Mouse (Mus musculus) CH12.LX (cell line): ENCODE measurements around the gene Proser3. TPM values are rescaled to one million over a fixed set of nuclear protein-coding genes. Genes with fewer than 3 reads are reported as not detected.

Source experiments
- DNase-seq: peaks from one replicate; pipeline ENCODE4 v3.0.0-alpha.2; 2013; ENCODE audit errors: extremely low read depth
- H3K27ac ChIP-seq: 2 replicates; pipeline ENCODE4 v1.5.1; 2012; ENCODE audit warnings: low read depth, mild to moderate bottlenecking, control low read depth, moderate library complexity; ENCODE audit not compliant: insufficient read depth
- H3K27me3 ChIP-seq: replicated peaks from 2 replicates; pipeline ENCODE3; 2012; ENCODE audit warnings: inconsistent platforms
- H3K36me3 ChIP-seq, 2 experiments: replicated peaks in 1 of 2; 2 replicates each; pipeline versions ENCODE3 to v1.6.1; 2012; ENCODE audit warnings: inconsistent platforms in 1 of 2, low read length in 1 of 2, mild to moderate bottlenecking in 1 of 2, mixed read lengths in 1 of 2, moderate library complexity in 1 of 2; ENCODE audit not compliant: control insufficient read depth in 1 of 2, insufficient read depth in 1 of 2
- H3K4me1 ChIP-seq, 2 experiments: 2 replicates each; pipeline ENCODE4 v1.6.1; 2012; ENCODE audit warnings: inconsistent platforms in 1 of 2, moderate library complexity in 1 of 2; ENCODE audit not compliant: insufficient read depth in 2 of 2, control insufficient read depth in 1 of 2
- H3K4me2 ChIP-seq: 2 replicates; pipeline ENCODE4 v1.6.1; 2012; ENCODE audit warnings: low read depth, mild to moderate bottlenecking, control low read depth; ENCODE audit not compliant: poor library complexity, insufficient read depth, severe bottlenecking
- H3K4me3 ChIP-seq, 3 experiments: fragments of 150-350 bp in 1 of 3; sonication (generic) in 1 of 3; replicated peaks in 1 of 3; 2 replicates each; pipeline versions ENCODE3 to v1.5.1; 2011 to 2012; ENCODE audit warnings: low read depth in 2 of 3, low read length in 2 of 3, mild to moderate bottlenecking in 2 of 3, moderate library complexity in 2 of 3, control low read depth in 1 of 3, improper control_type of control experiment in 1 of 3, inconsistent platforms in 1 of 3, mixed read lengths in 1 of 3; ENCODE audit not compliant: poor library complexity in 1 of 3
- H3K79me2 ChIP-seq: replicated peaks from 2 replicates; pipeline ENCODE4 v1.6.1; 2012; ENCODE audit warnings: mild to moderate bottlenecking, moderate library complexity; ENCODE audit not compliant: control insufficient read depth, poor library complexity, insufficient read depth, severe bottlenecking; ENCODE audit errors: extremely low read depth
- H3K9ac ChIP-seq: 2 replicates; pipeline ENCODE4 v1.6.1; 2012; ENCODE audit warnings: low read depth, mild to moderate bottlenecking, control low read depth, moderate library complexity; ENCODE audit not compliant: insufficient read depth
- H3K9me3 ChIP-seq: replicated peaks from 2 replicates; pipeline ENCODE3; 2012; ENCODE audit warnings: low read length, inconsistent platforms, mixed read lengths
- BHLHE40 ChIP-seq: IDR thresholded peaks from 2 replicates; pipeline ENCODE4 v1.6.1; 2011; ENCODE audit warnings: mild to moderate bottlenecking, low read depth, low read length, improper control_type of control experiment
- CHD2 ChIP-seq: IDR thresholded peaks from 2 replicates; pipeline ENCODE4 v1.6.1; 2011; ENCODE audit warnings: low read length, improper control_type of control experiment
- EP300 ChIP-seq: IDR thresholded peaks from 2 replicates; pipeline ENCODE4 v1.6.1; 2011; ENCODE audit warnings: low read length, improper control_type of control experiment
- GABPA ChIP-seq: IDR thresholded peaks from 2 replicates; pipeline ENCODE4 v1.6.1; 2012; ENCODE audit warnings: low read depth, low read length, improper control_type of control experiment, inconsistent platforms; ENCODE audit not compliant: insufficient replicate concordance
- IRF4 ChIP-seq: IDR thresholded peaks from 2 replicates; pipeline ENCODE4 v1.6.1; 2014; ENCODE audit warnings: low read depth, mild to moderate bottlenecking, inconsistent platforms, low read length, improper control_type of control experiment
- JUN ChIP-seq: IDR thresholded peaks from 2 replicates; pipeline ENCODE4 v1.6.1; 2011; ENCODE audit warnings: low read depth, mild to moderate bottlenecking, low read length, improper control_type of control experiment, moderate library complexity; ENCODE audit not compliant: insufficient read depth
- JUND ChIP-seq: conservative IDR thresholded peaks from 2 replicates; pipeline ENCODE4 v1.6.1; 2011; ENCODE audit warnings: low read depth, low read length, improper control_type of control experiment
- KAT2A ChIP-seq: IDR thresholded peaks from 2 replicates; pipeline ENCODE4 v1.6.1; 2012; ENCODE audit warnings: low read length, improper control_type of control experiment, inconsistent platforms; ENCODE audit not compliant: insufficient replicate concordance
- MAFK ChIP-seq: IDR thresholded peaks from 2 replicates; pipeline ENCODE4 v1.6.1; 2011; ENCODE audit warnings: low read length, improper control_type of control experiment; ENCODE audit not compliant: insufficient replicate concordance
- MAX ChIP-seq: IDR thresholded peaks from 2 replicates; pipeline ENCODE4 v1.6.1; 2011; ENCODE audit warnings: low read length, improper control_type of control experiment
- MEF2A ChIP-seq: IDR thresholded peaks from 2 replicates; pipeline ENCODE4 v1.6.1; 2014; ENCODE audit warnings: low read depth, mild to moderate bottlenecking, inconsistent platforms, low read length, improper control_type of control experiment, borderline replicate concordance
- MXI1 ChIP-seq: IDR thresholded peaks from 2 replicates; pipeline ENCODE4 v1.6.1; 2011; ENCODE audit warnings: mild to moderate bottlenecking, low read depth, low read length, improper control_type of control experiment
- NELFE ChIP-seq: IDR thresholded peaks from 2 replicates; pipeline ENCODE4 v1.6.1; 2011; ENCODE audit warnings: low read depth, low read length, improper control_type of control experiment
- POLR2A ChIP-seq: IDR thresholded peaks from 2 replicates; pipeline ENCODE4 v1.6.1; 2011; ENCODE audit warnings: low read depth, mild to moderate bottlenecking, improper control_type of control experiment, low read length
- POLR2AphosphoS2 ChIP-seq: IDR thresholded peaks from 2 replicates; pipeline ENCODE4 v1.6.1; 2011; ENCODE audit warnings: low read depth, low read length, improper control_type of control experiment
- RAD21 ChIP-seq: IDR thresholded peaks from 2 replicates; pipeline ENCODE4 v1.6.1; 2011; ENCODE audit warnings: low read depth, mild to moderate bottlenecking, low read length, improper control_type of control experiment, moderate library complexity
- SIN3A ChIP-seq: IDR thresholded peaks from 2 replicates; pipeline ENCODE4 v1.6.1; 2012; ENCODE audit warnings: low read length, improper control_type of control experiment, inconsistent platforms
- SMC3 ChIP-seq: IDR thresholded peaks from 2 replicates; pipeline ENCODE4 v1.6.1; 2011; ENCODE audit warnings: low read depth, low read length, improper control_type of control experiment
- TCF12 ChIP-seq: IDR thresholded peaks from 2 replicates; pipeline ENCODE4 v1.6.1; 2014; ENCODE audit warnings: low read depth, mild to moderate bottlenecking, inconsistent platforms, low read length, improper control_type of control experiment
- UBTF ChIP-seq: IDR thresholded peaks from 2 replicates; pipeline ENCODE4 v1.6.1; 2012; ENCODE audit warnings: low read depth, mild to moderate bottlenecking, inconsistent platforms, low read length, improper control_type of control experiment, moderate library complexity
- USF2 ChIP-seq: conservative IDR thresholded peaks from 2 replicates; pipeline ENCODE4 v1.6.1; 2011; ENCODE audit warnings: low read depth, low read length, improper control_type of control experiment
- ZKSCAN1 ChIP-seq: IDR thresholded peaks from 2 replicates; pipeline ENCODE4 v1.6.1; 2012; ENCODE audit warnings: low read depth, inconsistent platforms, low read length, improper control_type of control experiment, borderline replicate concordance
- ZMIZ1 ChIP-seq: IDR thresholded peaks from 2 replicates; pipeline ENCODE4 v1.6.1; 2012; ENCODE audit warnings: low read depth, mild to moderate bottlenecking, inconsistent platforms, low read length, improper control_type of control experiment
- ZNF384 ChIP-seq: IDR thresholded peaks from 2 replicates; pipeline ENCODE4 v1.6.1; 2012; ENCODE audit warnings: low read depth, low read length, improper control_type of control experiment, inconsistent platforms
- dilution Hi-C: fragments of 300-500 bp; cut with MboI; formaldehyde crosslinking; loops from 2 replicates; pipeline ENCODE4 v1.14.3; 2020; ENCODE audit warnings: low sequenced_read_pairs; ENCODE audit not compliant: extremely low pct_unique_long_range_greater_than_20kb, extremely low pct_ligation_motif_present
- in situ Hi-C: fragments of 300-500 bp; cut with MboI; formaldehyde crosslinking; loops from 3 replicates; pipeline ENCODE4 v1.14.3; 2019; ENCODE audit warnings: low sequenced_read_pairs, low pct_ligation_motif_present, low pct_unique_long_range_greater_than_20kb, mixed read lengths
- polyA plus RNA-seq: library from polyadenylated mRNA; unstranded; fragments of >175 nt; gene quantifications from 2 replicates; pipeline ENCODE4 v1.2.1, GENCODE M21; 2012; ENCODE audit warnings: low read depth; ENCODE audit not compliant: insufficient read length
- total RNA-seq, 2 experiments: library from RNA; depleted of rRNA; stranded (reverse); fragments of 300-350 nt in 1 of 2; fragments of >200 nt in 1 of 2; gene quantifications; 2 replicates each; pipeline ENCODE4 v1.2.3; 2012 to 2014

Proser3 gene
- total and polyA plus RNA-seq, 3 experiments: 2.0 to 6.0 (median 5.9) TPM

GRCm38 (mm10) chr7:30598786-30599185 lies 46.7 kb upstream of the Proser3 start, which contains the start of gene Zbtb32:
Zbtb32 (minus strand) TSS chr7:30598909.
- Histone ChIP-seq H3K9me3 (peaks cover 3% of the 10 kb centered on the region), H3K9ac (no peak within 1 kb of the TSS), H3K4me3 (no peak within 1 kb of the TSS), H3K27ac (no peak within 1 kb of the TSS), H3K79me2 (peaks cover 2% of the 10 kb centered on the region), H3K4me2 (no peak within 1 kb of the TSS), H3K4me1 (peaks cover 20 to 29% of the 10 kb centered on the region in 2 experiments), H3K36me3 (peaks cover 0 to 17% of the 10 kb centered on the region in 2 experiments), H3K27me3 (no peaks in the 10 kb centered on the region)
- DNase-seq: no peak
- TF ChIP-seq CHD2 (no peak), NELFE (no peak), JUND (no peak), POLR2AphosphoS2 (0 out of 2 replicates have a peak, but pooled peaks have one; percentile 31), RAD21 (no peak), ZKSCAN1 (no peak)
- dilution Hi-C loops (no loop called here), in situ Hi-C loops (no loop called here)

GRCm38 (mm10) chr7:30596811-30597210 lies 44.7 kb upstream of the Proser3 start:
- in situ Hi-C loops: no loop called here
- Histone ChIP-seq H3K36me3 (peaks cover 0 to 4% of the 10 kb centered on the region in 2 experiments), H3K27me3 (no peaks in the 10 kb centered on the region), H3K27ac (peak overlapping the region; percentile 9; the same call in 1 of the 2 replicates), H3K9ac (peak overlapping the region; percentile 17; the same call in 1 of the 2 replicates), H3K9me3 (peaks cover 3% of the 10 kb centered on the region), H3K79me2 (peaks cover 12% of the 10 kb centered on the region), H3K4me3 (no peak overlapping the region), H3K4me2 (0 out of 2 replicates have a peak overlapping the region, but pooled peaks have one; percentile 59), H3K4me1 (peaks cover 16 to 39% of the 10 kb centered on the region in 2 experiments)
- DNase-seq: no peak
- TF ChIP-seq TCF12 (no peak), MAX (no peak), IRF4 (no peak), ZMIZ1 (no peak), MXI1 (no peak), UBTF (no peak), RAD21 (no peak), KAT2A (no peak), GABPA (no peak), CHD2 (no peak)
- dilution Hi-C loops: no loop called here

GRCm38 (mm10) chr7:30596093-30596492 lies 44.0 kb upstream of the Proser3 start:
- Histone ChIP-seq H3K4me3 (no peak overlapping the region), H3K4me2 (peak overlapping the region; percentile 59), H3K4me1 (peaks cover 16 to 39% of the 10 kb centered on the region in 2 experiments), H3K9me3 (peaks cover 3% of the 10 kb centered on the region), H3K27ac (peak overlapping the region; percentile 100; the same call in 1 of the 2 replicates), H3K9ac (peak overlapping the region; percentile 46), H3K27me3 (no peaks in the 10 kb centered on the region), H3K36me3 (peaks cover 0 to 4% of the 10 kb centered on the region in 2 experiments), H3K79me2 (peaks cover 19% of the 10 kb centered on the region)
- no peak for DNase-seq
- TF ChIP-seq KAT2A: no peak
- no peak for TF ChIP-seq SMC3
- no peak for TF ChIP-seq UBTF
- no peak for TF ChIP-seq POLR2AphosphoS2
- no peak for TF ChIP-seq JUND
- TF ChIP-seq MAX: peak; percentile 52; the same call in 1 of the 2 replicates
- no peak for TF ChIP-seq MEF2A
- peak; percentile 65 for TF ChIP-seq IRF4
- TF ChIP-seq TCF12: 0 out of 2 replicates have a peak, but pooled peaks have one; percentile 33
- no peak for TF ChIP-seq ZKSCAN1
- TF ChIP-seq SIN3A: peak; percentile 32; the same call in 1 of the 2 replicates
- no peak for TF ChIP-seq ZMIZ1
- TF ChIP-seq BHLHE40: 0 out of 2 replicates have a peak, but pooled peaks have one; percentile 19
- TF ChIP-seq JUN: no peak
- 0 out of 2 replicates have a peak, but pooled peaks have one; percentile 27 for TF ChIP-seq MXI1
- peak; percentile 35; the same call in 1 of the 2 replicates for TF ChIP-seq ZNF384
- TF ChIP-seq POLR2A: no peak
- no peak for TF ChIP-seq USF2
- TF ChIP-seq EP300: peak; percentile 67
- TF ChIP-seq MAFK: 0 out of 2 replicates have a peak, but pooled peaks have one; percentile 16
- dilution Hi-C loops: no loop called here
- in situ Hi-C loops: no loop called here
